Mouse (Mus musculus): ENCODE measurements at regions not wholly inside any gene's neighbourhood (a gene's known extent, or its start where the extent isn't known, plus 50 kb on each side); places are given as distances from the start of the nearest gene placed in this dataset.

DNA sequence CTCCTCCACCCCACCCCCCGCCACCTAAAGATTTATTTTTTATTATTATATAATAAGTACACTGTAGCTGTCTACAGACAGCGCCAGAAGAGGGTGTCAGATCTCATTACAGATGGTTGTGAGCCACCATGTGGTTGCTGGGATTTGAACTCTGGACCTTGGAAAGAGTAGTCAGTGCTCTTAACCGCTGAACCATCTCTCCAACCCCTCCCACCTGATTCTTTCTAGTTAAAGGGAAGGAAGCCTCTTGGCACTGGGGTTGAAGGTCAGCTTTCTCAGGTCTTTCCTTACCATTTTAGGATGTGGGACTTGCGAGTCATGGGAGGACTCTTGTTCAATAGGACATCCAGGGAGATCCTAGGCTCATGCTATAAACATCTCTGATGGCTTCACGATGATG lies 54.7 kb downstream of the Hes1 start:
- DNase-seq (ENCODE audit: low read depth in 1 of 2, low spot score in 2 of 2): no peak

DNA sequence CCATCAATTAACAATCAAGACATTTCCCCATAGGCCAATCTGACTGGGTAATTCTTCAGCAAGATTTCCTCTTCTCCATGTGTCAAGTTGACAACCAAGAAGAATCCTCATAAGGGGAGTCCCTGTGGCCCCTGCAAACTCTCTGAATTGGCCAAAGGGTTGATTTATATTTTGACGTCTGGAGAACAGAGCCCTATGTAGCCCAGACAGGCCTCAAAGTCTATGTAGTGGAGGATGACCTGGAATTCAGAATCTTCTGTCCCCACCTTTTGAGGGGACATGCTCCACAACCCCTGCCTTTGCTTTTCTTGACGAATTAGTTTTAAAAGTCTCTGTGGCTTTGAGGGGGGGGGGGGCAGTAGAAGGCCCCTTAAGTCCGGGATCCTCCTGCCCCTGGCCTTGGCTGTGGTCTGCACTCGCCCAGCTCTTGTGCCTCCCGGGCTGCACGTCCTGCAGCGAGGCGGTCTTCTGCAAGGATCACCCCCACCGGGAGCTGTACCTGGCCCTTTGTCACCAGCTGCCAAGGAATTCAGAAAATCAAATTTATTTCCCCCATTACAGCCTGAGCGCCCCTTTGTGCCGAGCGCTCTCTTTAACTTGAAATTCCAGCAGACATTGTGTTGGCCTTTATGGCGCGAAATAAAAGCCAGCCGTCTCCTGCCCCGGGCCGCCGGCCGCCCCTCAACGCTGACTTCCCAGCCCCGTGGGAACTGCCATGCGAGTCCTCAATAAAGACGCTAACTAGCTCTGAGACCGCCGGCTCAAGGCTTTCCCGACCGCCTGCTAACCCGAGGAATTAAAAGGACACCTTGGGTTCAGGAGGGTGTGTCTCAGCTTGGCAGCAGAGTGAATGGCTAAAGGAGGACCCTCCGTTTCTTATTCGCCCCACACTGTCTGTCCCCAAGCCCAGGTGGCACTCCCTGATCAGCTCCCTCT lies 56.4 kb downstream of the Hes1 start:
- DNase-seq (ENCODE audit: low read depth in 1 of 2, low spot score in 2 of 2): no peak

DNA sequence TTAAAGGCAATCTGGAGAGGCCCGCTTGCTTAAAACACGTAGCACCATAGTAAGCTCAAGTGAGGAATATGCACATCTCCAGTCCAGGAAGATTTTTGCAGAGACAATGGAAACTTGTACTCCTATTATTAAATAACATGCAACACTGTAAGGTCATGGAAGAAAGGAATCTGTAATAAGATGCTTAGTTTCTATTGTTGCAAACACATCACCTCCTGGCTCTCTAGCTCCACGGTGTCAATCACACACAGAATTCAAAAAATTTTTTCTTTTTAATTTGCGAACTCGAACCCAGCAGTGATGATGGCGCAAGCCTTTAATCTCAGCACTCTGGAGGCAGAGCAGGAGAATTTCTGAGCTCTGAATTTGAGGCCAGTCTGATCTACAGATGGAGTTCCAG lies 57.4 kb downstream of the Hes1 start:
- no peak for DNase-seq (ENCODE audit: low read depth in 1 of 2, low spot score in 2 of 2)

DNA sequence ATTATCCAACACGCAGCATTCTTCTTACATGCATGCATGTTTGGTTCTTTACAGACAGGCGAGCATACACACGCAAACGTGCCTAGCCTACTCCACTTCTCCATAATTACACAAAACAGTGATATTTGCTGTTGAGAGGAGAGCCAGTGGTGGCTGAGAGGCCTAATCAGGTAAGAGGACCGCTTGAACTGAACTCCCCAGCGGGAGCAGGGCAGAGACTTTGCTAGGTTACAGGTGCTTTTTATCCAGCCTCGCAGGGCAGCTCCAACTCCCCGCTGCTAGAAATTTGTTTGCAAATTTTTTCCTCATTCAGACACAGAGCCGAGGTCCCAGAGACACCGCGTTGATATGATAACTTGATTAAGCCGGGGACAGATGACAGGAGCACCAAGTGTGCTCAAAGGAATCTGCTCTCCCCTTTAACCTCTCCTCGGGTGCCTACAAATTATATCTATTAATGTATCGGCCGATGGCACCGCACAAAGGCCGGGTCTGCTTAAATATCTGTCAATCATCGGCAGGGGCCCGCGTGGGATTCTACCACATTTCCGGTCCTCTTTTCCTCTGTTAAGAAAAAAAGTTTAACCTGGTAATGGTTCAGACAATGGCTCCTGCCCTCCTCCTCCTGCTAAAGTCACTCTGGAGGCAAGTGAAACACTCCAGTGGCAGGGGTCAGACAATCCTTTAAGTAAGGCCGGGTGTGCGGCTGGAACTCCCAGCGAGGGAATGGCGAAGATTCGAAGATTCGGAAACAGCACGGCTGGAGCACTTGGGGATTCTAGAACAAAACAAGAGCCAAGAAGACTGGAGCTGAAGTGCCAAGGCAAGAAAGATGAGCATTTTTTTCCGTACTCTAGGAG lies 58.3 kb downstream of the Hes1 start:
- DNase-seq (ENCODE audit: low read depth in 1 of 2, low spot score in 2 of 2): no peak

DNA sequence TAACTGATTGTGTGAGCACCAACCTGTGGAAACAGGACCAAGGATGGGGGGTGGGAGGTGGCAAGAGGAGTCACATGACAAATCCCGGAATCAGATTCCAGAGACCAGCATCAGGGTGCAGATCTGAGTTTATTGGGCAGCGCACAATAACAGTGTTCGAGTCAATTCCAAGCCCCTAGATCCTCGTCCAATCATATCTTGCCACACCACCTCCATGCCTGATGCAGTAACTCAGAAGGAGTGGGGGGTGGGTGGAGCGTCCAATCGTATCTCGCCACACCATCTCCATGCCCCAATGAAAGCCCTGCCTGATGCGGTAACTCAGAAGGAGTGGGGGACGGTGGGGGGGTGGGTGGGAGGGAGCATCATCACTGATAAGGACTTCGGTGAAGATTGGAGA lies 62.8 kb downstream of the Hes1 start:
- DNase-seq (ENCODE audit: low read depth in 1 of 2, low spot score in 2 of 2): no peak

DNA sequence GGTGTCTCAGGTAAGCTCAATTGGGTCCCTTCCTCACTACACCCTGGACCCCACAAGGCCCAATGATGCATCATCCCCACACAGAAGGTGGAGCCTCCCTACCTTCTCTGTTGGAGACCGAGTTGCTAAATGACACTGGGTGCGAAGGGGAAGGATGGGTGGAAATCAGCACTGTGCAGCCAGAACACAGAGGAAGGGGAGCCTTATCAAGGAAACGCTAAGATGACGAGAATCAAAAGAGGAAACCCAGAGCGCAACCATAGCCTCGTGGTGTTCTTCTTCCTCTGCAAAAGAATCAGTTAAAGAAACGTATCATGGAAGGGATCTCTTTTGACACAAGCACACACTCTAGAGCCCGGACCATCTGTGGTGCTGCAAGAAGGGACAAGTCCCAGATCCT lies 64.6 kb downstream of the Hes1 start:
- DNase-seq (ENCODE audit: low read depth in 1 of 2, low spot score in 2 of 2): no peak

DNA sequence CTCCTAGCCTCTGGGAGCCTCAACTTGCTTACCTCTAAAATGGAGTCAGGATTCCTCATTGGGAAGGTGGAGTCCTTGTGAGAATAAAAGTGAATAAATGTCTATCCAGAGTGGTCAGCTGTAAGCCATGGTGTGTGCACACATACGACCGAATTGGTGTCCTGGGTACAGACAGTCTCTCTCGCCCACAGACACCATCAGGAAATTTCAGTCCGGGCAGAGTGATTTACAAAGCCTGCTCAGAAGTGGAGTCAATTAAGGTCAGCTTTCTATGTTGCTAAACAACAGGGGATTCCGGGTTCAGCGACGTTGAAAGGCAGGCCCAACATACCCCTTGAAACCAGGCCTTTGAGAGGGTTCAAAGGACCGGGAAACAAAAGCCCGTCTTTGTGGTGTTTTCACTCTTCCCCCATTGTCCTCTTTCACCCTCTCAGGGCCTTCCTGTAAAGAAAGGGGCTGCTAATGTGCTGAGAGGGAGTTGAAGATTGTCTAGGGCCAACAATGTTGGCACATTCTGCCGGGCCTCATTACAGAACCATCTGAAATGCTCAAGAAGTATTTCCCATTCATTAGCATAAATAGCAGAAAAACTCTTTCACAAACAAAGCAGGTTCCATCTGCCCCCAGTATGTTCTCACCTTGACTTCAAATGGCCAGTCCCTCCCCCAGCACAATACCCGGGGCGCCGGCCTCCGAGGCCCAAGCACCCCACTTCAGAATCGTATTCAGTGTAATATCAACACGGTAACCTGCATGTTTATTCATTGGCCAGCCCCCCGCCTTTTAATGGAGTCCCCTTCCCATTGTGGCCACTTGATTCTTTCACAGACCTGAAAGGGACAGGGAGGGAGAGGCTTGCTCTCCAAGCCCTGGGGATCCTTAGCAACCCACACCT lies 65.3 kb downstream of the Hes1 start:
- DNase-seq (ENCODE audit: low read depth in 1 of 2, low spot score in 2 of 2): no peak

DNA sequence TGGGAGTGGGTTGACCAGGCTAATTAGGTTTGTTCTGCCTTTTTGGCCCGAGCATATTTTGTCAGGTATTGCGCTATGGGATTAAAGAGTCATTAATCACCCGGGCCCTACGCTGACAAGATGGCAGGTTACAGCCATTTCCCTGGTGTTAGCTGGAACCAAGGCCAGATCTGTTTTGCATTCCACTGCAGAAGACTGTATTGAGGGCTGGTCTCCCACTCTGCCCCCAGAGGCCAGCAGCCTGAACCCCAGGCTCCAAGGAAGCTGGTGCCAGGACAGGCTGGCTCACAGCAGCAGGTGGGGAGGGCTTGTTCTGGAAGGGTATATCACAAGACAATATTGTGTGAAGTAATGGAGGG lies 65.9 kb downstream of the Hes1 start:
- no peak for DNase-seq (ENCODE audit: low read depth in 1 of 2, low spot score in 2 of 2)

DNA sequence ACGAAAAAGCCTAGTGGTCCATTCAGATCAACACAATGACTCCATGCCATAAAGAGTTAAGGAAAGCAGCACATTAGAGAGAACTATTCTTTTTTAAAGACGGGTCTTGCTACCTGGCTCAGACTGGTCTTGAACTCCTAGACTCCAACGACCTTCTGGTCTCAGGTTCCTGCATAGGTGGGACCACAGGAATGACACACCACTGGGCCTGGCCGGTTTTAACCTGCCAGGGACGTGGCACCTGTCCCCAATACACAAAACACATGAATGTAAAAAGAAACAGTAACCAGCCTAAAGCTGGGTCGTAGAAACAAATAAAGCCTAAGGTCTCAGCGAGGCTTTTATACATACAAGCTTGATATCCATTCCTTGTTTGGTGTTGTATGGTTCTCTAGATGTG lies 67.9 kb downstream of the Hes1 start:
- DNase-seq (ENCODE audit: low read depth in 1 of 2, low spot score in 2 of 2): no peak

DNA sequence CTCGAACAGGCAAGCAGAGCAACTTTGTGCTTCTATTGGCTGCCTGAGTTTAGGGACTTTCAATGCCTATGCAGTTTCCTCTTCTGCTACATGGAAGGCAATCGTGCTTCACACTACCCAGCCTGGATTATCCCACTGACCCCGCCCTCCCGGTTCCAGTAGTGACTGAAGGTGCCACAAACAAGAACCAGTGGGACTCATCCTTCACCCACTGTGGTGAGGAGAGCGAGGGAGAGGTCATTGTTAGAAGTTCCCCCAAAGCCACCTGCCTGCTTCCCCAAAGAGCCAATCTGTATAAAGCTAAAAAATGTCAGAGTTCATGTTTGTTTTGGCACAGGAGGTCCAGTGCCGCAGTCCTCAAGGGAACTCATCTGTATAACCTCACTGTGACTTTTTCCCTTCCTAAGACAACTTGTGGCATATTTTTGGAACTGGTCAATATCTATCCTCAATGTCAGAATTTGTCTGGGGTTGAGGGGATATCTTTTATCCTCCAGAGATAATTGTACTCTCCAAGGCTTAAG lies 70.5 kb downstream of the Hes1 start:
- no peak for DNase-seq (ENCODE audit: low read depth in 1 of 2, low spot score in 2 of 2)

DNA sequence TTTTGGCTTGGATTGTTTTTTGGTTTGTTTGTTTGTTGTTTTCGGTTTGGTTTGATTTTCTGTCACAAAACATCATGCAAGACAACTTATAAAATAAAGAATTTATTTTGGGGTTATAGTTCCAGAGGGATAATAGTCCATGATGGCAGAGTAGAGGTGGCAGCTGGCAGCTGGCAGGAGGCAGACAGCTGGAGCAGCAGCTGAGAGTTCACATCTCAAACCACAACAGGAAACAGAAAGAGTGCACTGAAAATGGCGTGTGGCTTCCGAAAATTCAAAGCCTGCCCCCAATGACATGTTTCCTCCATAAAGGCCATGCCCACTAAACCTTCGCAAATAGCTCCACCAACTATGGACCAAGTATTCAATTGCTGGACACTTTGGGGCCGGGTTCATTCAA lies 72.7 kb downstream of the Hes1 start:
- DNase-seq (ENCODE audit: low read depth in 1 of 2, low spot score in 2 of 2): no peak

DNA sequence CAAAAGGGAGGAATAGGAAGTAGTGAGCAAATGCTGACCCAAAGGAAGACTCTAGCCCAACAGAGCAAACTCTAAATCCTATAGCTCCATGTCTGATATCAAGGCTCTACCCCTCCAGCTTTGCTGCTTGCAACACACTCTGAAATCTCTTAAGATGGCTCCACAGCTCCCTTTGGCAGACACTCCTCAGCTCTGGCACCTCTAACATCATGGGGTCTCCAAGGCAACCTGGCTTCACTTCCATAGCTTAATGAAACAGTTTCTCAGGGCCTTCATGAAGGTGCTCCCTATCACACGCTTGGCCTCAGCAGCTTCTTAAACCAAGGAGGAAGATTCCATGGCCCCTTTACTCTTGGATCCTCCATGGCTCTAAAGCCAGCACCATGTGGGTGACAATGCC lies 73.6 kb downstream of the Hes1 start:
- DNase-seq (ENCODE audit: low read depth in 1 of 2, low spot score in 2 of 2): no peak

DNA sequence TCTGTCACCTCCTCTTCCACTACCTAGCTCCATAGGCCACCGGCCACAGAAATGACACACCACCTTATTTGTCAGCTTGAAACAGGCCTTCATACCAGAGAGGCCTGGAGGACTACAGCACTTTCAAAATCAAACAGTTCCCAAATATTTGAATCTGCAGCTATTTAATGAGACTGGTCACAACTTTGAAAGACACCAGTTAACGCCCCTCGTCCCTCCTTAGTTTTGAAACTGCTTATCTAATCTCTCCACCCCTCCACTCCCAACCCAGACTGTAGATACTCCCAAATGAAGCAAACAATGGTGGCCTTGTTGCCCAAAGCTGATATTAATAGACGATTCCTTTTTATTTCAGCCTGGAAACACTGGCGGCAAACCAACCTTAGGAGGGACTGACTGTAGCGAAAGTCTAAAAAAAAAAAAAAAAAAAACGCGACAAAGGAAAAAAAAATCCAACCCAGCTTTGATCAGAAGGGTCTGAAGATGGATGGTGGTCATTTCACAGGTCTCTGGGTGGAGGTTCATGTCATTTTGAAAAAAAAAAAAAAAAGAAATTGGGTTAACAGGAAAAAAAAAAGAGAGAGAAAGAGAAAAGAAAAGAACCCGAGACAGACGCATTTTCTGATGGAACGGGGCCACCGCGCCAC lies 80.8 kb downstream of the Hes1 start:
- no peak for DNase-seq (ENCODE audit: low read depth in 1 of 2, low spot score in 2 of 2)

DNA sequence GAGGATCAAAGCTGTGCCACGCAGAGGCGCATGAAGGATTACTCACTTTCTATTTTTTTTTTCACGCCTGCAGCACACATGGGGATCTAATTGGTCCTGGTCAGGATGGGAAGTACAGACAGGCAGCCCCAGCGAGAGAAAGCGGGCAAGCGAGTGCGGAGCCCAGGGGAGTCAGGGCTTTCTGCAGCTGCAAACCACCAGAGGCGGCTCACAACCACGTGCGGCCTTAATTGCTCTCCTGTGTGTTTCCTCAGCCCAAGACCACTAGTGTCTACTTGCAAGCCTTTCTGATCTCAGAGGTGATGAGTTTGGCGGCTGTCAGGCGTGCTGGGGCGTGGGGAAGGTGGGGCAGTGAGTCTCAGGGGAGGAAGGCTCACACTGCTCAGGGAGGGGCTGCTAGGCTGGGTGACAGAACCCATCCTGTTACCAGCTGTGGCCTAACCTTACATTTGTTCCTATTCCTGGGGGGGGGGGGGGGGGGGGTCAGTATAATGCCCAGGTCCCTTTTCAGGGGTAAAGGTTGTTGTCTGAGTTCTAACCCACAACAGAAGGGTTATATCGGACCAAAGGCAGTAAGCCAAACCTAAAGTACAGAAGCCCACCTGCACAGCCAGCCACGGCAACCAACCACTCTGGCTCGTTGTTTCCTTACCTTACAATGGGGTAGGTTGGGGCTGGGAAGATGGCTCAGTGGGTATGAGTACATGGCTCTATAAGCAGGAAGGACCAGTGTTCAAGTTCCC lies 81.5 kb downstream of the Hes1 start:
- no peak for DNase-seq (ENCODE audit: low read depth in 1 of 2, low spot score in 2 of 2)

DNA sequence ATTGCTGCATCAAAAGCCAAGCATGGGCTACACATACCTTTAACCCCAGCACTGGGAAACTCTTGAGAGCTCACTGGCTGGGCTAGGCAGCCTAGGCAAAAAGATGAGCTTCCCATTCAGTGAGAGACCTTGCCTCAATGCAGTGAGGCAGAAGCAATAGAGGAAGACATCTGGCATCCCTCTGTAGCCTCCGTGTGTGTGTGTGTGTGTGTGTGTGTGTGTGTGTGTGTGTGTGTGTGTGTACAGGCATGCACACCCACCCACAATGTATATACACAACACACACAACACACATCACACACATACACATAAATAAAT lies 82.0 kb downstream of the Hes1 start:
- no peak for DNase-seq (ENCODE audit: low read depth in 1 of 2, low spot score in 2 of 2)

DNA sequence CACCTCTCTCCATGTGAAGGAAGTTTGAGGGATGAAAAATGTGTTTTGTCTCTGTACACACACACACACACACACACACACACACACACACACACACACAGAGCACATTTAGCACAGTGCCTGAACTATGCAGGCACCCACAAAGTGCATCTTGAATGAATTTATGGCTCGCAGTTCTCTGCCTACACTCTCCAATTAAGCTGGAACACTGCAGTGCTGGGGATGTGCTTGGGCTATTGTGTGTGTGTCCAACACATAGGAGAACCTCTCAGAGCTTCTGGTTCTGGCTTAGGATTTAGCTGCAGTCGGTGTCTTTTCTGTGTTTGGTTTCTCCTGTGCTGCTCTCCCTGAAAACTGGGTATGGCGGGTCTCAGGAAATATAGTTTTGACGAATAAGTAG lies 83.1 kb downstream of the Hes1 start:
- DNase-seq (ENCODE audit: low read depth in 1 of 2, low spot score in 2 of 2): no peak

DNA sequence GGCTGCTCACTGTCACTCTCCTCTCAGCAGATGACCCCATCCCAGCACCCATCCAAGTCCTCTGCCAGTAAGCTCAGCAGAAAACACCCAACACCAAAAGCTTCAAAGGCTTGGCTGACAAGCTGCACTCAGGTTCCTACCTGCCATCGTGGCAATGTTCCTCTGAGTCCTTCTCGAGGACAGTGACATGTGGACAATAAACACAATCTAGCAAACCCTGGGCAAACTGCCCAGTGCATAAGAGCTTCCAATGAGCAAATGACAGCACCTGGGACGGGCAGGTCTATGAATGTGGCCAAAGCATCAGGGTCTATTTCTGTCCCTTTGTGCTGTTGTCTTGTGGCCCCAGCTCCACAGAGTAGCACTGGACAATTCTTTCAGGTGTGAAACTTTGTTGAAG lies 86.9 kb downstream of the Hes1 start:
- no peak for DNase-seq (ENCODE audit: low read depth in 1 of 2, low spot score in 2 of 2)

DNA sequence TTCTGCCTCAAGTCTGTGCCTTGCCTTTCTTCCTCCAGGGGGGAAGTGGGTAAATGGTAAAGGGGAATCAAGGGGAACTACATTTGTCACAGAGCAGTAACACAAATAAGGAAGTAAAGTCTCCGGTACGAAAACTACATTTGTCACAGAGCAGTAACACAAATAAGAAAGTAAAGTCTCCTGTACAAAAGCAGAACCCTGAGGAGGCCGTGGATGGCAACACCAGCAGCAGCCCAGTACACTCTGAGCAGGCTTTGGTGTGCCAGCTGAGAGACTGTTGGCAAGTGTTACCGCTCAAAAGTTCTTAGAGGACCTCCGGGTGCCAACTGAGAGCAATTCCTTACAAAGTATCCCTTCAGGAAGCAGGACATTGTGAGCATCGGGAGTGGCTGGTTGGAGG lies 90.9 kb downstream of the Hes1 start:
- peak; percentile 8 to 14 for DNase-seq (ENCODE audit: low read depth in 1 of 2, low spot score in 2 of 2)

DNA sequence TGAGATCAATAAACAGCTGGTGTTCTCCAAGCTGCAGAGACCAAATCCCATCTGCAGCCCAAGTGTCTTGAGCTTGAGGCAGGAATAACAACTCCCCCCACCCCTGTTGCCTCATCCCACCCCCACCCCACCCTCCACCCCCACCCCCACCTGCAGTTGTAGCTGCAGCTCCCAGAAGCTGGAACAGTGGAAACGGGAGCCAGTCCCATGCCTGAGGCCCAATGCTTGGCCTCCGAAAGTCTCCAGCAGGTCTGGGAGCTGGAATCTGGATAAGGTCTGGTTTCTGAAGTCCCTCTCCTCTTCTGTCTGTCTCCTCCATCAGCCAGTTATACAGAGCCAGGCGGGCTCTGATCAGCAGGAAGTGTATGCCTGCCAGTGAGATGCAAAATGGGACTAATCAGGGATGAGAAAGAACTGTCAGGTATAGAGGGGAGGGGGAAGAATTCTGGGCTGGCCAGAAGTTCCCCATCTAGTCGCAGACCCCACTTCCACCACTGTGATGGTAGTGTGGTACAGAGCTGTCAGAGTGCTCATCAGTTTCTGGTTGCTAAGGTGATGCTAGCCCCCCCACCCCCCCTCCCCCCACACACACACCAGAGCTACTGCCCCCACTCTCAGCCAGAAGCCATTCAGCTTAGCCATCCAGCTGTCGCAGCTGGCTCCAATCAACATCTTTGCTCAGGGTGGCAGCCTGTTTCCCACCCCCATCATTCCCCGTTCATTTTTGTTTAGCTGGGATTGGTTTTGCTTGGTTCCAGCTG lies 91.5 kb downstream of the Hes1 start:
- DNase-seq (ENCODE audit: low read depth in 1 of 2, low spot score in 2 of 2): no peak
